Mouse (Mus musculus) stomach, embryonic 14.5 days (tissue): ENCODE results near the gene Rps6. TPM values are rescaled to one million over a fixed set of nuclear protein-coding genes. Genes with fewer than 3 reads are reported as not detected.

Experiments
- ATAC-seq: fragments of 200-750 bp; cut with Nextera tagmentation; 2 replicates; pipeline ENCODE4 v1.8.0; 2017; ENCODE audit warnings: low read depth, moderate TSS enrichment; ENCODE audit not compliant: insufficient number of reproducible peaks, insufficient read depth, low FRiP score
- H3K27ac ChIP-seq: fragments of 300-500 bp; sonication (generic); 2 replicates; pipeline ENCODE4 v1.5.1; 2014; ENCODE audit warnings: mild to moderate bottlenecking, low read length, moderate library complexity, mixed read lengths
- H3K27me3 ChIP-seq: fragments of 300-500 bp; sonication (generic); 2 replicates; pipeline ENCODE4 v1.6.1; 2014; ENCODE audit warnings: low read length, control low read depth, mixed read lengths; ENCODE audit not compliant: control insufficient read depth, insufficient read depth
- H3K36me3 ChIP-seq: fragments of 300-500 bp; sonication (generic); 2 replicates; pipeline ENCODE4 v1.6.1; 2014; ENCODE audit warnings: mild to moderate bottlenecking, control low read depth, low read length, moderate library complexity, mixed read lengths; ENCODE audit not compliant: control insufficient read depth, insufficient read depth
- H3K4me1 ChIP-seq: fragments of 300-500 bp; sonication (generic); 2 replicates; pipeline ENCODE4 v1.6.1; 2014; ENCODE audit warnings: low read length, control low read depth, mixed read lengths; ENCODE audit not compliant: control insufficient read depth, insufficient read depth
- H3K4me2 ChIP-seq: fragments of 300-500 bp; sonication (generic); replicated peaks from 2 replicates; pipeline ENCODE4 v1.6.1; 2014; ENCODE audit warnings: low read depth, low read length, control low read depth
- H3K4me3 ChIP-seq: fragments of 300-500 bp; sonication (generic); 2 replicates; pipeline ENCODE4 v1.5.1; 2014; ENCODE audit warnings: low read depth, low read length, control low read depth
- H3K9ac ChIP-seq: fragments of 300-500 bp; sonication (generic); replicated peaks from 2 replicates; pipeline ENCODE4 v1.6.1; 2014; ENCODE audit warnings: low read depth, mild to moderate bottlenecking, control low read depth, low read length, moderate library complexity, mixed read lengths
- H3K9me3 ChIP-seq: fragments of 300-500 bp; sonication (generic); 2 replicates; pipeline ENCODE4 v1.6.1; 2016; ENCODE audit warnings: low read depth, low read length, control low read depth; ENCODE audit not compliant: control insufficient read depth
- WGBS: fragments of 180-500 bp; shearing (Covaris S2); extraction: QIAGEN DNeasy Blood & Tissue Kit; methylation state at CpG from one replicate; pipeline ENCODE4 v1.1.7; 2014; 5-methylcytosine and 5-hydroxymethylcytosine counted together
- polyA plus RNA-seq: library from polyadenylated mRNA; unstranded; fragments of >200 nt; fragmentation: Nextera tagmentation; extraction: Ambion mirVana; gene quantifications from 2 replicates; pipeline ENCODE4 v1.2.1, GENCODE M21; 2014

Gene Rps6
- polyA plus RNA-seq, result 869 and 870 TPM in 2 replicates

DNA sequence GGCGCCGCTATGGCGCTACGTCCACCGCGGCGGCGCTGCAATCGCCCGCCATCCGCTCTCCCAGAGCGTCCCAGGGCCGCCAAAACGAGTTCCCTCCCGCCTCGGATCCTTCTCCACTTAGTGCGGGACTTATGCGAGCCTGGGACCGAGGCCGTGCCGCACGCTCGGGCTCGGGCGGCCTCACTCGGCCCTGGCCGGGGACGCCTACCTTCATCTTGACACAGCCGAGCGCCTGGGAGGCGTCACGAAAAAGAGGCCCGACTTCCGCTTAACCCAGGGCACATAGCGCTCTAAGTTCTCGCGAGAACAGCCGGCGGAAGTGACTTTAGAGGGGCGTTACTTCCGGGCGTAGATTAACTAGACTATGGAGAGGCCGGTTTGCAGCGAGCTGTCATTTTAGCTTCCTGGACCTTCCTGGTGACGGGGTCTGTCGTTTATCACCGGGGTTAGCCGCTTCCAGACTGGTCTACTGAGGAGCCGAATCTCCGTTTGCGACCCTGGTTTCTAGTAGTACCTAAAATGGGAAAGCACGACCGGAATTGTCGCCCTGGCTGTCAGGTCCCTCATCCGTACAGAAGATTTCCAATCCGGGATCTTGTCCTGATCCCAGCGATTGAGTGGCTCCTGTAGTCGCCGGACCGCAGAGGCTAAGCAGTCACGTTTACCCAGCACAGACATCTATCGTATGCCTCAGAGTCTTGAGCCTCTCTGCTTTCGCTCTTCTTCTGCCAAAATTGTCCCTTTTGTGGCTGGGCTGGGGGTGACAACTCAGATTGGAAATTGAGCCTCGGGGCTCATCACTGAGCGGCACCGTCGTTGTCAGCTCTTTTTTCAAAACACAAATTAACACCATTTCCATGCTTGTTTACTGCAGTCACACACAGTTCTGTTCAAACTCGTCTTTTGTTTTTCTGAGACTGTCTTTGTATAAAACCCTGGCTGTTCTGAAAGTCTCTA is at the start of gene Rps6:
Rps6 (minus strand) TSS at position 300 of the 957 bp plus-strand sequence.
- peak; percentile 98 for ATAC-seq
- WGBS, result under 1% methylated on average over 68 of the region's 68 CpGs

DNA sequence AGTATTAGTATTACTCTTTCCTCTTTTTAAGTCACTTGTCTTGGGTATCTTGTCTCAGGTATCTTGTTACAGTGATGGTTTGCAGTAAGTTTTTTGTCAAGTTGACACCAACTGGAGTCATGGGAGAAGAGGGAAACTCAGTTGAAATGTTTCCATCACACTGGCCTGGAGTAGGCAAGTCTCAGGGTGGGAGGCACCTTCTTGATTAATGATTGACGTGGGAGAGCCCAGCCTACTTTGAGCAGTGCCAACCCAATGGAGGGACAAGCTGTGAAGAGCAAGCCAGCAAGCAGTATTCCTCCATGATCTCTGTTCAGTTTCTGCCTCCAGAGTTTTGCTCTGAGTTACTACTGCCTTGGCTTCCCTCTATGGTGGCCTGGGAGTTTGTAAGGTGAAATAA is 48.7 kb upstream of the Rps6 start:
- Histone ChIP-seq H3K36me3 (no peaks in the 10 kb centered on the region), H3K9me3 (no peaks in the 10 kb centered on the region), H3K27me3 (no peaks in the 10 kb centered on the region), H3K27ac (no peak overlapping the region), H3K4me2 (no peak overlapping the region), H3K4me3 (no peak overlapping the region), H3K9ac (no peak overlapping the region), H3K4me1 (no peaks in the 10 kb centered on the region)
- 86% methylated on average over 1 of the region's 1 CpGs for WGBS
- no peak for ATAC-seq

More for the DNA sequence above, at the start of gene Rps6:
- Histone ChIP-seq H3K27me3 (no peaks in the 10 kb centered on the region), H3K9ac (peak within 1 kb of the TSS; percentile 99), H3K9me3 (no peaks in the 10 kb centered on the region), H3K4me2 (peak within 1 kb of the TSS; percentile 84), H3K4me3 (peak within 1 kb of the TSS; percentile 82), H3K4me1 (peaks cover 7% of the 10 kb centered on the region; the same call in 1 of the 2 replicates), H3K36me3 (peaks cover 24% of the 10 kb centered on the region), H3K27ac (peak within 1 kb of the TSS; percentile 96)

DNA sequence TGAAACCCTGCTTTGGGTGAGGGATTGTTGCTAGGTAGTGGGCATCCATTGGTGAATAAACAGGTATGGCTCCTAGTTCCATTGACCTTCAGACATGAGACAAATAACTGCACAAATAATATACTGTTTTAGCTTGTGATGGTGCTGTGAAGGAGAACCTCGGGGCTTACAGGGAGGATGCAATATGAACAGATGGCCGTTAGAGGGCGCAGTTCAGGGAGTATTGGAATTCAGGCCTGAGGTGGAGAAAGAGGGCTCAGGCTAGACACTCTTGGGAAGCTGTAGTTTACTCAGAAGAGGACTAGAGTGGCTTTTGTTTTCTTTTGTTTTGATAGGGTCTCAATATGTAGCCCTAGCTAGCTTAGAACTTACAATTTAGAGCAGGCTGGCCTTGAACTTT is 47.8 kb upstream of the Rps6 start:
- Histone ChIP-seq H3K4me2 (no peak overlapping the region), H3K4me3 (no peak overlapping the region), H3K9me3 (no peaks in the 10 kb centered on the region), H3K36me3 (no peaks in the 10 kb centered on the region), H3K4me1 (no peaks in the 10 kb centered on the region), H3K27me3 (no peaks in the 10 kb centered on the region), H3K9ac (no peak overlapping the region), H3K27ac (no peak overlapping the region)
- ATAC-seq, result no peak
- 35% methylated on average over 3 of the region's 3 CpGs for WGBS

DNA sequence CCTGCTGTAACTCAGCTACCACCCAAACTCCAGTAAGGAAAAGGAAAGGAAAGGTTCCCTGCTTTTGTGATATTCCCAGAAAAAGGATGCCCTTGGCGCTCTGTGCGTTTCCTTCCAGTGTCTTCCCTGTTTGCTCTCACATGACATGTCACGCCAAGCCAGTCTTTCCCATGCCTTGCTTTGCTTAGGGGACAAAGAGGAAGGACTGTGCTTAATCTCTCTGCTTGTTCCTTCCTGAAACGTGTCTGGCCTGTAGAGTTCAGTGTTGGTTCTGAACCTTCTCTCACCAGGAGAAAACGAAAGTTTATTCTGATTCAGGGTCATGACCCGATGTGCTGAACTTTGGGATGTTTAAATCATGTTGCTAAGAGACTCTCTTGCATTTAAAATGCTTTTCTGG is 45.1 kb upstream of the Rps6 start:
- WGBS, result 60% methylated on average over 6 of the region's 6 CpGs
- H3K4me3 ChIP-seq, result no peak overlapping the region
- no peak for ATAC-seq
- no peak overlapping the region for H3K27ac ChIP-seq
- H3K9me3 ChIP-seq, result no peaks in the 10 kb centered on the region
- no peak overlapping the region for H3K4me2 ChIP-seq
- H3K4me1 ChIP-seq, result no peaks in the 10 kb centered on the region
- no peaks in the 10 kb centered on the region for H3K36me3 ChIP-seq
- no peaks in the 10 kb centered on the region for H3K27me3 ChIP-seq
- no peak overlapping the region for H3K9ac ChIP-seq

DNA sequence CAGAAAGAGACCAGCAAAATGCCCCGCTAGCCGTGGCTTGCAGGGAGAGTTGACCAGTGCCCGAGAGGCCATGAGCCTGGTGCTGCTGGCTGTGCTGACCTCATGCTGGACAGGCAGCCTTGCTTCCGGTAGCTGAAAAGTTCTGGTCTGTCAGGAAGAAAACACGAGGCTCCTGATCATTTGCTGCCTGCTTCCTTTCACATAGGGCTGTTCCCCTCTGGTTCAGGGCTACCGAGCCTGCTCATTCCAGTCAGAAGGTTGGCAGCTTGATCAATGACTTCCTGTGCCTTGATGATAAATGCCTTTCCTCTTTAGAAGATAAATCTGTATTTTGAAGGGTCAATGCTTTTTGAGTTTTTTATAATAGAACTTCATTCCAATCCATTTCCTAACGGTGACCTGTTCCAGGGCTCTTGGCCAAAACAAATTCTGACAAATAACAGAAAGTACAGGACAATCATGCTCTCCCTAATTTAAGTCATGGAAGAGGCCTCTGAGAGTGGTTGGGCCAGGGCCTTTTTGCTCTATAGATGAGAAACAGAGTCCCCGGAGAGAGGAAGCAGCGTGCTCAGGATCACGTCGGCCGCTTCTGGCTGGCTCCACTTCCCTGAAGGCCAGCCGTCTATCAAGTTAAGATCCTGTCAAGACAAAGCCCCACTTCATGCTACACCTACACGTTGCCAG is 41.7 kb upstream of the Rps6 start:
- no peaks in the 10 kb centered on the region for H3K36me3 ChIP-seq
- peak; percentile 33; the same call in 1 of the 2 replicates for ATAC-seq
- no peak overlapping the region for H3K27ac ChIP-seq
- H3K9me3 ChIP-seq, result no peaks in the 10 kb centered on the region
- no peaks in the 10 kb centered on the region for H3K27me3 ChIP-seq
- WGBS, result 14% methylated on average over 14 of the region's 14 CpGs
- H3K4me3 ChIP-seq, result no peak overlapping the region
- H3K9ac ChIP-seq, result no peak overlapping the region
- H3K4me1 ChIP-seq, result no peaks in the 10 kb centered on the region
- H3K4me2 ChIP-seq, result no peak overlapping the region

DNA sequence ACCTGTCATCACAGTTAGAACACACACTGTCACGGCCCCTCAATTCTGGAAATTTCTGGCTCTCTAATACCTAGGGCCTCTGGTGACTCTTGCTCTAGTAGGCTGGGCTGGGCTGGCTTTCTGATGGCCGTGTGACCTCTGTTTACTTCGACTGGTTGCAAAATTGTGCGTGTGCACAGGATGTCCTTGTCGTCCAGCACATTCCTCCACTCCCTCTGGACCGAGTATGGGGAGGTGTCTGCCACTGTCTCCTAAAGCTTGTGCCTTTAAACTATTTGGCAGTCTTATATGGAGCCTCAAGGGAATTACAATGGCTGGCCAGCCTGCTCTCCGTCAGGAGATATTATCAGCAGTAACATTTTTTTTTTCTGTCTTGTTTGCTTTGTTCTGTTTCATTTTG is 40.2 kb upstream of the Rps6 start:
- H3K27ac ChIP-seq, result no peak overlapping the region
- H3K27me3 ChIP-seq, result no peaks in the 10 kb centered on the region
- WGBS, result 80% methylated on average over 7 of the region's 7 CpGs
- H3K9ac ChIP-seq, result no peak overlapping the region
- H3K9me3 ChIP-seq, result no peaks in the 10 kb centered on the region
- H3K4me1 ChIP-seq, result no peaks in the 10 kb centered on the region
- H3K36me3 ChIP-seq, result no peaks in the 10 kb centered on the region
- no peak overlapping the region for H3K4me3 ChIP-seq
- no peak overlapping the region for H3K4me2 ChIP-seq
- ATAC-seq, result no peak

DNA sequence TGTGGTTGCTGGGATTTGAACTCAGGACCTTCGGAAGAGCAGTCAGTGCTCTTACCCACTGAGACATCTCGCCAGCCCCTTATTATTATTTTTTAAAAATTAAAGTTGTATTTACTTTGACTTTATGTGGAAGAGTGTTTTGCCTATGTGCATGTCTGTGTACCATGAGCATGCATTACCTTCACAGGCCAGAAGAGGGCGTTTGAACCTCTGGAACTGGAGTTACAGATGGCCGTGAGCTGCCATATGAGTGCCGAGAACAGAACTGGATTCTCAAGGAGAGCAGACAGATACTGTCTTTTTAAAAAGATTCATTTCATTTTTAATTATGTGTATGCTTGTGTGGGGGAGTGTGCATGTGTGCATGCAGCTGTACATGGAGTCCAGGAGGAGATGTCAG is 30.7 kb upstream of the Rps6 start:
- Histone ChIP-seq H3K4me1 (no peaks in the 10 kb centered on the region), H3K9me3 (no peaks in the 10 kb centered on the region), H3K4me2 (no peak overlapping the region), H3K4me3 (no peak overlapping the region), H3K9ac (no peak overlapping the region), H3K27me3 (no peaks in the 10 kb centered on the region), H3K36me3 (no peaks in the 10 kb centered on the region), H3K27ac (no peak overlapping the region)
- WGBS, result 73% methylated on average over 5 of the region's 5 CpGs
- ATAC-seq, result no peak

DNA sequence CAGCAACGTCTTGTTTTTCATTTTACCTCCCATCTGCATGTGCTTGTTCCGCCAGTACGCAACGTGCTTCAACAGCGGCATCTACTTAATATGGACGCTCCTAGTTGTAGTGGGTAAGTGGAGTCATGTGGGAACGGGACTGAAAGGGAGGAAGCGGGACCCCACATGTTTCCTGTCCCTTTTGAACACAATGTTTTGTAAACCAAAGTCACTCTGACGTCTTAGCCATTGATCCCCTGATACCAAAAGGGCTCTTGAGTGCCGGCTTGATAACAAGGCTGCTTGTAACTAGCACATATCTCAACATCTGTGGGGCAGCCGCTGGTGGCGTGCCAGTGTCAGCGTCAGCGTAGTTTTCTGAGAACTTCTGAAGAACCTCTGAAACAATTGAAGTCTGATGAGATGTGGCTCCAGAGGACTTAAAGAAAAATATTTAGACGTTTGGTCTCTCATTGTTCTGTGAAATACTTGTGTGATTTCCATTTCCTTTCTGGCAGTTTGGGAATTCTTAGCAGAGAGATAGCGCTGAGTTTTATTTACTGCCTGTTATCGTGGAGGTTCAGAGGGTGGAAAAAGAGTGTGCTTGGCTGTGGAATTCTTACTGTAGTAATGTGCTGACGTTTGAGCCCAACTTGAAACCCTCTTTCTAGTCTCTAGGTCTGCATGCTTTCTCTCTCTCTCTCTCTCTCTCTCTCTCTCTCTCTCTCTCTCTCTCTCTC is 29.1 kb upstream of the Rps6 start:
- H3K27me3 ChIP-seq, result no peaks in the 10 kb centered on the region
- peak overlapping the region; percentile 13 for H3K4me3 ChIP-seq
- no peaks in the 10 kb centered on the region for H3K9me3 ChIP-seq
- H3K4me2 ChIP-seq, result peak overlapping the region; percentile 54
- no peak overlapping the region; the same call in 1 of the 2 replicates for H3K9ac ChIP-seq
- H3K36me3 ChIP-seq, result no peaks in the 10 kb centered on the region
- H3K4me1 ChIP-seq, result no peaks in the 10 kb centered on the region
- 20% methylated on average over 18 of the region's 18 CpGs for WGBS
- ATAC-seq, result no peak
- H3K27ac ChIP-seq, result no peak overlapping the region
